Mouse (Mus musculus) thymus, postnatal 25 days (tissue): ENCODE measurements around the gene Dbf4.

ENCODE experiments used
- DNase-seq: peaks from one replicate; pipeline ENCODE4 v3.0.0; 2022

The Dbf4 gene

DNA sequence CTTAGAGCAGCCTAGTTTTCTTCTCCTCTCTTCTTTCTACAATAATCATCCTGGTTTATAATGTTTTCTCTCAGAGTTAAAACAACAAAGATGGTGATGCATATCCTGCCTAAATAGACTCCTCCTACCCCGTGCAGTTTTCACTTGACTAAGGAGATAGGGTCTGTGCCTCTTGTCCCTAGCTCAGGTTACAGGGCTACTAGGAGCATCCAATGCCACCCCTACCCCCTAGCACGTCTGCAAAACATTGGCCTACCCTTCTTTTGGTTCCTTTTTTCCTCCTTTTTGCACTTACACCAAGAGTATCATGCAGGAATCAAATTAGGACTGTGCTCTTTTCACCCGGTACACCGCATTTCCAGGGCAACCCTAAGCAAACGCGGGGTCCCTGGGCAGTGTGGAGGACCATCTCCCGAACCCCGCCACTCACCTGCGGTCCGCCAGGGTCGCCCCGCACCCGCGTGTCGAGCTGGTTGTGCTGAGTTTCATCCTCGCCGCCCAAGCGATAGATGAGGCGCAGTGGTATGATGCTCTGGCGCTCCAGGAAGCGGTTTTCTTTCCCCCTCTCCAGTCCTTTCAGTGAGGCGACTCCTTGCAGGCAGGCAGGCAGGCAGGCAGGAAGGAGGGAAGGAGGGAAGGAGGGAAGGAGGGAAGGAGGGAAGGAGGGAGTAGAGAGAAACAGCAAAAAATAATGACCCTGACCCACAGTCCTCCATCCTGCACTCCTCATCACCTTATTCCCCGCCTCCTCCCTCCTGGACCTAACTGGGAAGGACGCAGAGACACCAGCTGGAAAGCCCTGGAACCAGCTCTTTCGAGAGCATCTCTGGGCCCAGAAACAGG is 55.5 kb downstream of the Dbf4 start:
- DNase-seq = no peak

DNA sequence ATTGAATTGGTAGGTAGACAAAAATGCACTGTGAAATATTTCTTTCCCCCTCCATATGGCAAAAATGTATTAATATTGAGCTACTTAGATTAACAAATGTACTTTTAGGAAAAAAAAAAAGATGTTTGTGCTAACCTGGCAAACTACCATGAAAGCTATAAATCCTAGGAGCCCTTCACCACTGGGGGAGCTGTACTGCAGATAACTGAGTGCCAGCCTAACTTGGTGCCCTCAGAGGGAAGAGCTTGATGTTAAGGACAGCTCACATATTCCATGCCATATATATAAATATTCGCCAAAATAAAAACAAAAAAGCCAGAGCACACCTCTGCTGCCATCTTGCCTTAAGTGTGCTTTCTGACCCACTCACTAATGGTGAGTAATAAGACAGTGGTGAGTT is 60.2 kb downstream of the Dbf4 start:
- DNase-seq = no peak

DNA sequence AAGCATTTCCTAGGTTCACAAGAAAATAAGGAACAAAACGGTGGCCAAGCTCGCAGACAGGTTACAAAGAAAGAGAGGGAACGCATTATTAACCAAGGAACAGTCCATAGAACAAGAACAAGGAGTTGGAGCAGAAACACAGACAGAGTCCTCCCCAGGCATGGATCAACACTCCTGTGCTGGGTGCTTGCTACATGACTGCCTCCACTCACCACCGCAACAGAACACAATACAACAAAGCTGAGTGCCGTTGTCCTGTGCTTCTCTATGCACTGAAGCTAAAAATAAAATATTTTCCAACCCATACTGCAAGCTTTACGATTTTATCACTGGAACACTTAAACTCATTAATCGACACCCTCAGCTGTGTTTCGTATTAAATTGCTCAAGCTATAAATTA is 64.8 kb downstream of the Dbf4 start:
- no peak for DNase-seq

DNA sequence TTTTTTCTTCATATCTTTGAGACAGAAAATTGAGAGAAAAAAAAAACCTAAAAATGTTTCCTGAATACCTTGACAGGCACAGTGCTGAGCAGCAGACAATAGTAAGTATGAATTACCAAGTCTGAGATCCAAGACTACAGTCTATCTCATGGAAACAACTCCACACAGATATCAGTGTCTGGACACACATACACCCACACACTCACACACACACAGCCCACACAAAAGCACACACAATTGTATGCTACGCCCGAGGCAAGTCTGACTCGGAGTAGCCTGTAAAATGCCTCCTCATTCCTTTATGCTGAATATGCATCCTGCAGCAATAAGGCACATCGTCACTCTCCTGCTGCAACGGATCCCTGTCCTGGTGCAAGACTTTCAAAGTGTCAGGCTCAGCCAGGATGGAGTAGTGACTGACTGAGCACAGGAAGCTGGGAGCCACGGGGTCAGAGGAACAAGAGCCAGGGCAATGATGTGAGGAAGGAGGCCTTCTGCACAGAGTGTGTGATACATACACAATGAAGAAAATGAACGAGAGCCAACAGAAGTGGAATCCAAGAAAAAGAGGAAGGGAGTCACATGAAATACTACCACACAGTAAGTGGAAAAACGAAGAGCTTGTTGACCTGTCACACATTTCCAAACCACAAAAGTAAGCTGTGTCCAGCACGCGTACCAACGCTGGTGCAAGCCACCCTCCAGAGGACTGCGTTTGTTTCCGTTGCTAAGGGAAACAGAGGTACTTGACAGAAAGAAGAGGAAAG is 65.4 kb downstream of the Dbf4 start:
- no peak for DNase-seq

DNA sequence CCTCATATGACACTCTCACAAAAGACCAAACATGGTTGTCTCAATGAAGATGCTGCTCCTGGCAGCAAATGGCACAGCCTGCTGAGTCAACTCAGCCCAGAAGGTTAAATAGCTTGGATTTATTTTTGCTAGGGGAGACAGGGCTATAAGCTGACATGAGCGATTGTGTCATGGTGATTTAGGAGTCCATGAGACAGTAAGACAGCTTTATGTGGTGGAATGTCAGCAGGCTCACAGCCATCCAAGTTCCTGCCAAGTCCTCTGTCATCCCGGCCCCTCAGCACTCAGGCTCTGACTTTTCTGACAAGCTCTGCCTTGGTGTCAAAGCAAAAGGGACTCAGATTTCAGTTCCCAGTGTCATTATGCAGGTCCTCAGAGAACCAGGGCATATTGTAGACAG is 66.2 kb downstream of the Dbf4 start:
- DNase-seq = no peak

DNA sequence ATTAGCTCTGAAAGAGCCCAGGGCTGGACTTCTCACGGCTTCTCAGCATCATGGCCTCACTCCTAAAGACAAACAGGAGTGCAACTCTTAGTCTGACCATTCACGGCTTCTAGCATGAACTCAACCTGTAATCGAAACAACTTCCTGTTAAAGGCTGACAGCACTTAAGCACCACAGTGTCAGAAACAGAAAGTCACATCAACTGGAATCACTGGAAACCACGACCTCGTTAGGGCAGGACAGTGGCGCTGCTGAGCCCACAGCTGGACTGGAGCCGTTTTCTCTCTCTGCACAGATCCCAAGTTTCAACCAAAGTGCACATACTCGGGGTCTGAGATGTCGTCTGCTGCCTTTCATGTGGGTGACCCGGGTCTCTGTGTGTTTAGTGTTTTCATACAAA is 73.0 kb downstream of the Dbf4 start:
- no peak for DNase-seq
